Mouse (Mus musculus) heart, postnatal 0 days (tissue): ENCODE results near the gene Epn1.

Experiments used
- CTCF ChIP-seq: IDR thresholded peaks from 2 replicates; pipeline ENCODE4 v1.5.1; 2016; ENCODE audit warnings: antibody characterized with exemption, control low read depth, low read depth
- EP300 ChIP-seq: IDR thresholded peaks from 2 replicates; pipeline ENCODE4 v1.6.1; 2016; ENCODE audit warnings: antibody characterized with exemption, low read depth

- TF ChIP-seq CTCF, result no peak
- no peak for TF ChIP-seq EP300
These were observed 27.1 kb upstream of the Epn1 start for GRCm38 (mm10) chr7:5052931-5053343.
